Mouse (Mus musculus) cerebellum, adult 2 months (tissue): ENCODE measurements around the gene Chchd6. TPM values are rescaled to one million over a fixed set of nuclear protein-coding genes. Genes with fewer than 3 reads are reported as not detected.

Experiments used
- DNase-seq, 2 experiments: peaks; one replicate each; pipeline ENCODE4 v3.0.0; 2021
- H3K27ac ChIP-seq: fragments of 200-500 bp; 2 replicates; pipeline ENCODE4 v1.5.1; 2012; ENCODE audit warnings: low read length, control low read depth, inconsistent platforms; ENCODE audit not compliant: insufficient read depth
- H3K27me3 ChIP-seq: fragments of 200-500 bp; 2 replicates; pipeline ENCODE4 v1.6.1; 2012; ENCODE audit warnings: inconsistent platforms, mild to moderate bottlenecking, low read length, moderate library complexity; ENCODE audit not compliant: control insufficient read depth, insufficient read depth
- H3K4me1 ChIP-seq: fragments of 200-500 bp; 2 replicates; pipeline ENCODE4 v1.6.1; 2011; ENCODE audit warnings: low read length; ENCODE audit not compliant: control insufficient read depth, insufficient read depth
- H3K4me3 ChIP-seq: fragments of 200-500 bp; replicated peaks from 2 replicates; pipeline ENCODE3; 2011; ENCODE audit warnings: mild to moderate bottlenecking, low read depth, low read length, control low read depth; ENCODE audit not compliant: insufficient read depth
- CTCF ChIP-seq: fragments of 200-500 bp; IDR thresholded peaks from 2 replicates; pipeline ENCODE4 v1.5.1; 2011; ENCODE audit warnings: low read depth, mild to moderate bottlenecking, control low read depth, low read length, moderate library complexity, borderline replicate concordance; ENCODE audit not compliant: insufficient read depth
- POLR2A ChIP-seq: fragments of 200-500 bp; IDR thresholded peaks from 2 replicates; pipeline ENCODE4 v1.6.1; 2011; ENCODE audit warnings: low read length, control low read depth, borderline replicate concordance; ENCODE audit not compliant: insufficient read depth
- WGBS: fragments of 180-500 bp; shearing (Covaris S2); methylation state at CpG from one replicate; pipeline ENCODE4 v1.1.7; 2018; 5-methylcytosine and 5-hydroxymethylcytosine counted together
- polyA plus RNA-seq: library from polyadenylated mRNA; depleted of rRNA; stranded (reverse); fragments of >200 nt; gene quantifications from 2 replicates; pipeline ENCODE4 v1.2.3, GENCODE M21; 2012

The Chchd6 gene
- polyA plus RNA-seq, 1 experiment: 104 TPM

GRCm38 (mm10) chr6:89556566-89556965 is 38.9 kb downstream of the Chchd6 start:
- H3K27ac ChIP-seq: no peak overlapping the region
- no peak overlapping the region for H3K4me3 ChIP-seq
- WGBS: 66% methylated on average over 7 of the region's 7 CpGs
- TF ChIP-seq CTCF: no peak
- no peak for DNase-seq
- H3K4me1 ChIP-seq: peaks cover 11% of the 10 kb centered on the region
- no peaks in the 10 kb centered on the region for H3K27me3 ChIP-seq

GRCm38 (mm10) chr6:89555971-89556370 is 39.5 kb downstream of the Chchd6 start:
- 100% methylated on average over 1 of the region's 1 CpGs for WGBS
- TF ChIP-seq CTCF: no peak
- no peak for TF ChIP-seq POLR2A
- Histone ChIP-seq H3K4me3 (no peak overlapping the region), H3K27ac (no peak overlapping the region), H3K4me1 (peaks cover 11% of the 10 kb centered on the region), H3K27me3 (no peaks in the 10 kb centered on the region)
- DNase-seq: no peak

GRCm38 (mm10) chr6:89554029-89554428 is 41.4 kb downstream of the Chchd6 start:
- DNase-seq: no peak
- no peaks in the 10 kb centered on the region for H3K27me3 ChIP-seq
- no peak overlapping the region for H3K4me3 ChIP-seq
- peaks cover 17% of the 10 kb centered on the region for H3K4me1 ChIP-seq
- no peak overlapping the region for H3K27ac ChIP-seq
- TF ChIP-seq POLR2A (no peak), CTCF (no peak)
- 86% methylated on average over 5 of the region's 5 CpGs for WGBS

GRCm38 (mm10) chr6:89553012-89553704 is 42.3 kb downstream of the Chchd6 start:
- Histone ChIP-seq H3K27me3 (no peaks in the 10 kb centered on the region), H3K4me3 (no peak overlapping the region), H3K4me1 (peaks cover 18% of the 10 kb centered on the region), H3K27ac (no peak overlapping the region)
- 3% methylated on average over 4 of the region's 4 CpGs for WGBS
- TF ChIP-seq POLR2A: no peak
- peak; percentile 99 for TF ChIP-seq CTCF
- DNase-seq: peak; percentile 76 to 89

GRCm38 (mm10) chr6:89552321-89553011 is 43.0 kb downstream of the Chchd6 start:
- peaks cover 18% of the 10 kb centered on the region for H3K4me1 ChIP-seq
- no peaks in the 10 kb centered on the region for H3K27me3 ChIP-seq
- peak; percentile 18 to 20 for DNase-seq
- H3K27ac ChIP-seq: no peak overlapping the region
- H3K4me3 ChIP-seq: no peak overlapping the region
- WGBS: 57% methylated on average over 6 of the region's 6 CpGs
- TF ChIP-seq CTCF (no peak), POLR2A (no peak)

- 58% methylated on average over 3 of the region's 3 CpGs for WGBS
- no peak for DNase-seq
- Histone ChIP-seq H3K27ac (no peak overlapping the region), H3K27me3 (no peaks in the 10 kb centered on the region), H3K4me3 (no peak overlapping the region), H3K4me1 (peaks cover 18% of the 10 kb centered on the region)
- TF ChIP-seq POLR2A (no peak), CTCF (no peak)
These were observed 46.3 kb downstream of the Chchd6 start for GRCm38 (mm10) chr6:89549157-89549556.

GRCm38 (mm10) chr6:89547951-89548350 is 47.5 kb downstream of the Chchd6 start:
- no peak for DNase-seq

GRCm38 (mm10) chr6:89538102-89538751 is 57.2 kb downstream of the Chchd6 start:
- Histone ChIP-seq H3K4me3 (no peak overlapping the region), H3K27ac (no peak overlapping the region), H3K27me3 (no peaks in the 10 kb centered on the region), H3K4me1 (no peaks in the 10 kb centered on the region)
- no peak for DNase-seq
- TF ChIP-seq POLR2A (no peak), CTCF (no peak)
- WGBS: 94% methylated on average over 1 of the region's 1 CpGs

More at GRCm38 (mm10) chr6:89547951-89548350, 47.5 kb downstream of the Chchd6 start:
- Histone ChIP-seq H3K4me1 (peaks cover 15% of the 10 kb centered on the region), H3K4me3 (no peak overlapping the region), H3K27me3 (no peaks in the 10 kb centered on the region), H3K27ac (no peak overlapping the region)
- WGBS: 94% methylated on average over 3 of the region's 3 CpGs
- no peak for TF ChIP-seq CTCF
- no peak for TF ChIP-seq POLR2A
